Mouse (Mus musculus): ENCODE results near the gene Rcsd1. TPM values are rescaled to one million over a fixed set of nuclear protein-coding genes. Genes with fewer than 3 reads are reported as not detected.

The Rcsd1 gene
- 100 to 1,000 TPM in 1 of 2 experiments, 10 to 100 TPM in 1; 89.6 to 103 TPM for total RNA-seq (2021)
- long read RNA-seq, experiment 1, full-length matches to known transcripts = 142 of 173 reads
- long read RNA-seq, experiment 1, partial matches to known transcripts = 10 of 173 reads
- long read RNA-seq, experiment 1, other reads (novel, unspliced or antisense) = 21 of 173 reads
- long read RNA-seq, experiment 2, full-length matches to known transcripts = 95 of 114 reads
- long read RNA-seq, experiment 2, partial matches to known transcripts = 6 of 114 reads
- long read RNA-seq, experiment 2, other reads (novel, unspliced or antisense) = 13 of 114 reads

- DNase-seq (ENCODE audit: low spot score) = no peak
Measured at GRCm38 (mm10) chr1:165709629-165710256, at the start of gene Rcsd1. Rcsd1 (minus strand) TSS chr1:165709757.

DNA sequence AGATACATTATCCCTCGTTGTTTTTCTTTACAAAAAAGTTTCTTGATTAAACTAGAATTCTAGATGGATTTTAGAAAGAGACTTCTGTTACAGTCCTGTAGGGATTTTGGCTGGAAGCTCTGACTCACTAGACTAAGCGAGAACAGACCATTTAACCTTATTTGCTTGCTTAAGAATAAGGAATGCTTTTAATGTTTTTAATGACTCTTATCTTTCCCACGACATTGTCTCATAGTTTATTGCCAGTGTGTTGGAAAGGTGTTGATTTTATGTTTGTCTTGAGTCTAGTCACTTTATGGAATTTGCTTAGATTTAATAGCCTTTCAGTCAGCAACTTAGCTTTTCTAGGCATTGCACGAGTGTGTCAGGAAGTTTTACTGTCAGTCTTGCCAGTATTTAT is 45.6 kb upstream of the Rcsd1 start:
- DNase-seq (ENCODE audit: low spot score) = no peak

DNA sequence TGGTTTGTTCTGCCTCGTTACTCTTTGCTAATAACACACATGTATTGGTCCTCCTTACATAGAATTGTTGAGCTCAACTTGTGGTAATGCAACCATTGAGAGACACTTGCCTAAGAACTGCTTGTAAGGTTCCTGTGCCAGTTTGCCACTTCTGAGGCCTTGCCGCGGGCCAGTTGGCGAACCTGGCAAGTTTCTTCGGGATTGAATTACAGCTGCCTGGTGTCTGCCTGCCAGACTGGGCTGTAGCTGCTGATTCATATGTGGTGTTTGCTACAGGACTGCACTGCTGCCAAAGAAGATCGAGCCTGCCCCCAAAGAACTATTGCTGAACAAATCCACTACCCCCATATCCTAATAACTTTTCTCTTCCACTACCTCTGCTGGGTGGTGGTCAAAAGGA is 44.6 kb upstream of the Rcsd1 start:
- peak; percentile 86 for DNase-seq (ENCODE audit: low spot score)

DNA sequence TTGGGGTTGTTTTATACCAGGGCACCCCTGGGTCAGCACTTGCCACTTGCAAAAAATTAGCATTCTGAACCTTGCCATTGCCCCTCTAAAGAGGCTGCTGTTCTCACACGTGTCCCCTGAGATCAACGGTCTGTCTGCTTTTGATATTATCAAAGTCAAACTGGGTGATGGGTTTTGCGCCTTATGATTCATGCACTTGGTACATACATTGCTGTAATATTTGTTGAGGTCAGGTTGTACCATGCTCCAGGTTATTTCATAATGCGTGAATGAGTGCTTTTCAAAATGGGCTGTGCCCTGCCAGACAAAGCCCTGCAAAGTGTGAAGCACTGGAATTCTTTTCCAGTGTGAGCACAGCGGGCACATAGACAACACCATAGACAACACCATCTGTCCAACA is 42.3 kb upstream of the Rcsd1 start:
- no peak for DNase-seq (ENCODE audit: low spot score)

GRCm38 (mm10) chr1:165751142-165751541 is 41.6 kb upstream of the Rcsd1 start:
- DNase-seq (ENCODE audit: low spot score) = no peak

- no peak for DNase-seq (ENCODE audit: low spot score)
Measured at GRCm38 (mm10) chr1:165748053-165748452, 38.5 kb upstream of the Rcsd1 start.

- DNase-seq (ENCODE audit: low spot score) = no peak
Measured at GRCm38 (mm10) chr1:165741989-165742388, 32.4 kb upstream of the Rcsd1 start.

DNA sequence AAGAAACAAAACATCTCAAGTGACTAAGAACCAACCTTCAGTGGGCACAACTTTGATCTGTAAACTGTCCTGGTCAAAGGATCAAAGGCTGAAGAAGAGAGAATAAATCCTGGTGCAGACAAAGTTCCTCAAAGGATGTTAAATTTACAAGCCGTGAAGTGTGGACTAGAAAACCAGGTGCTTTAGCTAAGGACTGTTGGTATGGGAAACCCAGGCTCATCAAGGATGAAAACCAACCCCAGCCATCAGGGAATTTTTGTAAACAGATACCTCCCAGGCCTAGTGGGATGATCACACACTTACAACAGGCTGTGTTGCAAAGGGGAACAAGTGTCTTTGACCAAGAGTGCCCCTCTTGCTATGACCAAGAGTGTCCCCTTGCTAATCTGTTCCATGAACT is 29.4 kb upstream of the Rcsd1 start:
- DNase-seq (ENCODE audit: low spot score) = no peak

DNA sequence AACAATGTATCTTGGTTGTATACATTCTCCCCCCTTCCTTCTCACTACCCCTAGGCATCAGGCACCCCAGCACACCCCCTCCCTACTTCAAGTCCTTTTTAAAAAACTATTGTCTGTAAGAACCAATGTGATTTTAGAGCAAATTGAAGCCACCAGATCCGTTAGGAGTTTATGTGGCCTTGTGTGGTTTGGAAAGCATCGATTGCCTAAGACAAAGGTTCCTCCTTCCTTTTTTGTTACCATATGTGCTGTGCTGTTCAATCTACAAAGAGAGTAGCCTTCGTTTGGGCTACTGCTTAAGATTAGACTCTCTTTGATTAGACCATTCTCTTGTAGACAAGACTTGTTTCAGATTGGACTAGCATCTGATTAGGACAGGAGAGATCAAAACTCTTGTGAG is 28.3 kb upstream of the Rcsd1 start:
- DNase-seq (ENCODE audit: low spot score) = no peak

DNA sequence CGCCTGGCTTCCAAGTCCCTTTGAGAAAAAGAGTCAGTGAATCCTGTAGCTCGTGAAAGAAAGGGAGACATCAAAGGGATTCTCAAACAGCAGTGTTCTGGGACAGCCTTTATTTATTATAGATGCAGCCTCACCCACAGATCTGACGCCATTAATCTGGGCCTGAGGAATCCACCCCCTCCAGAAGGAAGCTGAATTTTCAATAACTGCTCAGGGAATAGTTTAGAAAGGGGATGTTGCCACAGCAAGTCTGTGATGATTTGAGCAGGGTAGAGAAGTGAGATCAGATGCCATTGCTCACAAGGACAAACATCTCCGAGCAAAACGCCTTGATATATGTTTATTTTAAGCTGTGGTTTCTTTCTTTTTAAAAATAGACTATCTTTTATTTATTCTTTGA is 27.9 kb upstream of the Rcsd1 start:
- no peak for DNase-seq (ENCODE audit: low spot score)

DNA sequence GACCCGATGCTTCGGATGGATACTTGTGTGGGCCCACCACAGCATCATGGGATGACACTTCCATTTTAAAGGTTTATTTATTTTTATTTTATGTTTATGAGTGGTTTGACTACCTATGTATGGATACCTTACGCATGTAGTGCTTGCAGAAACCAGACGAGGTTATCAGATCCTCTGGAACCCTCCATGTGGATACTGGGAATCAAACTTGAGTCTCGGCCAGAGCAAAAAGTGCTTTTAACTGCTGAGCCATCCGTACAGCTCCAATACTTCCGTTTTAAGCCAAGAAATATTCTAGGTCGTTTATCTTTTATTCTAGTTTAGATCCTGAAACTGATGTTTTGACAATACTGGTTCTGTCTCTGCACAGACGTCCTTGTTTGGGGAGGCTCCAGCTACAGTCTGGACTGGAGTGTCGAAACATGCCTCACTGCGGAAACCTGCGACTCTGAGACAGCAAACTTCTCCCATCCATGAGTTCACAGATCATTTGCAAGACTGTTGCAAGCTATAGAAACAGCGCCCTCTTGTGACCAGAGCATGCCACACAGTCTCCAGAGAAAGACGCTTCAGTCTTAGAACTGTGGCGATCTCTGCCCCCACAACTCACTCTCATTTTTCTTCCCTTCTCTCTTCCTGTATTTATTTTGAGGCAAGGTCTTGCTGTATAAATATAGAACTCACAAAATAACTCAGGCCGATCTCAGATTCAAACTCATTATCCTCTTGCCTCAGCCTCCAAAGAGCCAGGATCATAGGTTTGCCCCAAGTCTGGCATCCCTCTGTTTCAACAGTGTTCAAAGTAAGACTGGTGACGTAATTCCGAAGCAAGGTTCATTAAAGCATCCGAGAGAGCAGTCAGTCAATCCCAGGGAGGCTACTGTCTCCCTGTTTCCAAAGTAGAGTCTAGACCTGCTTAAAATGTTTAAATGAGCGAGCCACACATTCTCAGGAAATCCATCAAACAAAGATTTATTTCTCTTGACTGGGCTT is 26.6 kb upstream of the Rcsd1 start:
- peak; percentile 94 for DNase-seq (ENCODE audit: low spot score)

GRCm38 (mm10) chr1:165734840-165735239 is 25.3 kb upstream of the Rcsd1 start:
- no peak for DNase-seq (ENCODE audit: low spot score)

- no peak for DNase-seq (ENCODE audit: low spot score)
Measured at GRCm38 (mm10) chr1:165731553-165731952, 22.0 kb upstream of the Rcsd1 start.

- no peak for DNase-seq (ENCODE audit: low spot score)
Measured at GRCm38 (mm10) chr1:165730129-165730528, 20.6 kb upstream of the Rcsd1 start.

GRCm38 (mm10) chr1:165728057-165728639 is 18.6 kb upstream of the Rcsd1 start:
- DNase-seq (ENCODE audit: low spot score) = no peak

GRCm38 (mm10) chr1:165726986-165727385 is 17.4 kb upstream of the Rcsd1 start:
- no peak for DNase-seq (ENCODE audit: low spot score)

DNA sequence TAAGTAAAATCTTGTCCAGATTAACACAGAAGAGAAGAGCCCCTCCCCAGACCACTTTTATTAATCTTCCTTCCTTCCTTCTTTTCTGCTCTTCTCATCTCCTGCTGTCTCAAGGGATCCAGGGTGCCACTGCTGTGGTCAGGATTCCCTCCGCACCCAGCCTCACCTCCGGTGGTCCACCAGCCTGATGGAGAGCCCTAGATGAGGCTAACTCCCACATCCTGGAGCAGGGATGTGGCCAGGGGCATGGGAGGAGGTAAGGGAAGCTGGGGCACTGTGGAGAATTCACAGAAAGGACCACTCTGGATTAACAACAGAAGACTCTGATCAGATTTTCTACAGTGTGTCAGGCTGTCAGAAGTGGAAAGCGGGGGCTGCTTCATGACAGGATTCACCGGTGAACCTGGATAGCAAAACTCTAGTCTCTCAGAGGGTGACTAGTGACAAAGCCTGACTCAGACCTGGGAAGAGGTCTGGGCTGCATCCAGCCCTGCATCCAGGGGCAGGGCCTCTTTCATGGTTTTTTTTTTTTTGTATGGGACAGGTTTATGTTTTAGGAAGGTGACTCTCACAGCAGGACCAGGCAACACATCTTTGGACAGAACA is 15.6 kb upstream of the Rcsd1 start:
- DNase-seq (ENCODE audit: low spot score) = no peak

DNA sequence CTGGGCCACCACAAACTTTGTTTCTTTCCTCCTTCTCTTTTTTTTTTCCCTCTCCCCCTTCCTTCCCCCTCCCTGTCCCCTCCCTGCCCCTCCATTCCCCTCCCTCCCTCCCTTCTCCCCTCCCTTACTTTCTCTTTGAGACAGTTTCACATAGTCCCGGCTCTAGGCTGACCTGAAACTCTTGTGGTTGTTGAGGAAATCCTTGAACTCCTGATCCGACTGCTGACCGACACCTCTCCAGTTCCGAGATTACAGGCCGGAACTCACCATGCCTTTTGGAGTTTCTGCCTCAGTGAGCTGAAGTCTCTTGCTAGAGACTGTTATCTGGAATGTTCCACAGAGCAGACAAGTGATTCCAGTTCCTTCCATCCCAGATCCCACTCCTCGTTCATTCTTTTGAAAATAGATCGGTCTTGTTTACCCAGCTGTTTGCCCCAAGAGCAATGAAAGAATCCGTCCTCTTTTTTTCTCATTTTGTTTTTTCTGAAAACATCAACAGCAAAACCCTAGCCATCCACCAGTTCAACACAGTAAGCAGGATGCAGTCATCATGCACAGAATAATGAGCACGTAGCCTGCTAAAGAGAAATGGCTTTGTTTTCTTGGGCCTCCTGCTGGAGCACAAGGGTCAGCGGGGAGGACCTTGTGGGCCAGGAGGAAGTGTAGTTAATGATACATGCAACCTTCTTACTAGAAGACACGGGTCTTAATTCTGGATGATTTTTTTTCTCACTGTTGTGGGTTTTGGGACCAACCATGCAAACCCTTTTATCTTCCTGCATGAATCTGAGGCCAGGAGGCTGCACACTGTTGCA is 14.9 kb upstream of the Rcsd1 start:
- no peak for DNase-seq (ENCODE audit: low spot score)

- DNase-seq (ENCODE audit: low spot score) = no peak
Measured at GRCm38 (mm10) chr1:165722531-165723123, 13.1 kb upstream of the Rcsd1 start.

DNA sequence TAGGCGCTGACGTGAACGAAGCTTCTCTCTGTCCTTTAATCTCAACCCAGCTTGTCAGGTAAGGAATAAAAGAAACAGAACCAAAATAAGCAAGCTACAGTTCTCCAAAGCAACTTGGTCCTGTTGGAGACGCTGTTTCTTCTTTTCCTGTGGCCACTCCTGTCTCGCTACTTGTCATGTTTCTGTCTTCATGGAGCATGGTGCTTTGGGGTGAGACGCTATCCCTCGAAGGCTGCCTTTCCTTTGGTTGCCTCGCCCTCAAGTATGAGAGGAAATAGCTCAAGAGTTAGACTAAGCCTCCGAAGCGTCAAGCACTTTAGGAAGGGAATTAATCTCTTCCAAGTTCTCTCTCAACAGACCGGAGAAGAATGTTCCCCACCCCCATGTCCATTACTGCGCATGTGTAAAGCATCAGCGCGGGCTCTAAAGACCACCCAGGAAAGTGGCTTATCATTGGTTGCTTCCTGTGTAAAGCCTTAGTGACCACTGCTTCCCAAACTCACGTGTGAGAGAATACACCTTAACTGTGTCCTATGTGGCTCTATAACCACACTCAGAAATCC is 9.1 kb upstream of the Rcsd1 start:
- no peak for DNase-seq (ENCODE audit: low spot score)
